Mouse (Mus musculus) ES-Bruce4 (cell line): Measurements from ENCODE around the gene Tgm2.

Source experiments
- CTCF ChIP-seq: IDR thresholded peaks from one replicate; pipeline ENCODE4 v1.8.1; 2011; ENCODE audit warnings: low read depth, low read length
- EP300 ChIP-seq: IDR thresholded peaks from 2 replicates; pipeline ENCODE4 v1.6.1; 2011; ENCODE audit warnings: low read depth, low read length; ENCODE audit not compliant: insufficient read depth
- POLR2A ChIP-seq: IDR thresholded peaks from one replicate; pipeline ENCODE4 v1.8.1; 2011; ENCODE audit warnings: low read length; ENCODE audit not compliant: insufficient read depth

DNA sequence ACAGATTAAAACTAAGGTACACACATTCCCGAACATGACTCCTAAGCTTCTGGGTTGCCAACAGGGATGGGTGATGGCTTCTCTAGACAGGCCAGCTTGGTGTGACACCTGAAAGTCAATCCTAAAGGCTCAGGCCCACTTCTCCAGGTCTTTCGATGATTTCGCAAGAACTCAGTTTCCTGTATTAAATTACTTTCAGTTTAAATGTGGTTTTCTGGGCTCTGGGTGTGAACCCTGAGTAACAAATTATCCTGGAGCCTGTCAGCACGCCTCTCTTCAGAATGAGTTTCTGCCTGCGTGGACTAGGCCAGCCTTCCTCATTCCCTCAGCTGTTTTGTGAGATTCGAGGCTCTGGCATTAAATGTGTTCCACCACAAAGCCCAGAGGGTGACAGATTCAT is 16.8 kb upstream of the Tgm2 start:
- no peak for TF ChIP-seq CTCF
- no peak for TF ChIP-seq POLR2A
- no peak for TF ChIP-seq EP300
